Mouse (Mus musculus) embryonic facial prominence, embryonic 12.5 days (tissue): ENCODE data around the gene Nsmce1. TPM values are rescaled to one million over a fixed set of nuclear protein-coding genes. Genes with fewer than 3 reads are reported as not detected.

Experiments used
- ATAC-seq: fragments of 200-750 bp; cut with Nextera tagmentation; 2 replicates; pipeline ENCODE4 v1.8.0; 2017; ENCODE audit not compliant: insufficient number of reproducible peaks, insufficient read depth, low FRiP score, low TSS enrichment
- H3K27ac ChIP-seq: fragments of 300-500 bp; sonication (generic); 2 replicates; pipeline ENCODE4 v1.5.1; 2016; ENCODE audit warnings: mild to moderate bottlenecking
- H3K27me3 ChIP-seq: fragments of 300-500 bp; sonication (generic); 2 replicates; pipeline ENCODE4 v1.6.1; 2016; ENCODE audit warnings: mild to moderate bottlenecking, moderate library complexity
- H3K36me3 ChIP-seq: fragments of 300-500 bp; sonication (generic); 2 replicates; pipeline ENCODE4 v1.6.1; 2016; ENCODE audit warnings: mild to moderate bottlenecking
- H3K4me1 ChIP-seq: fragments of 300-500 bp; sonication (generic); 2 replicates; pipeline ENCODE4 v1.6.1; 2016
- H3K4me2 ChIP-seq: fragments of 300-500 bp; sonication (generic); replicated peaks from 2 replicates; pipeline ENCODE4 v1.6.1; 2016; ENCODE audit warnings: mild to moderate bottlenecking, moderate library complexity
- H3K4me3 ChIP-seq: fragments of 300-500 bp; sonication (generic); 2 replicates; pipeline ENCODE4 v1.5.1; 2016; ENCODE audit warnings: mild to moderate bottlenecking
- H3K9ac ChIP-seq: fragments of 300-500 bp; sonication (generic); 2 replicates; pipeline ENCODE4 v1.6.1; 2016; ENCODE audit warnings: mild to moderate bottlenecking, moderate library complexity
- H3K9me3 ChIP-seq: fragments of 300-500 bp; sonication (generic); 2 replicates; pipeline ENCODE4 v1.6.1; 2016; ENCODE audit warnings: mild to moderate bottlenecking, moderate library complexity
- WGBS: fragments of 180-500 bp; shearing (Covaris S2); methylation state at CpG from one replicate; pipeline ENCODE4 v1.1.7; 2016; 5-methylcytosine and 5-hydroxymethylcytosine counted together
- polyA plus RNA-seq: library from polyadenylated mRNA; unstranded; fragments of >200 nt; fragmentation: Nextera tagmentation; extraction: Ambion mirVana; gene quantifications from 2 replicates; pipeline ENCODE4 v1.2.1, GENCODE M21; 2016

Gene Nsmce1
- polyA plus RNA-seq, 1 experiment from 2014 or later, result 121 TPM

DNA sequence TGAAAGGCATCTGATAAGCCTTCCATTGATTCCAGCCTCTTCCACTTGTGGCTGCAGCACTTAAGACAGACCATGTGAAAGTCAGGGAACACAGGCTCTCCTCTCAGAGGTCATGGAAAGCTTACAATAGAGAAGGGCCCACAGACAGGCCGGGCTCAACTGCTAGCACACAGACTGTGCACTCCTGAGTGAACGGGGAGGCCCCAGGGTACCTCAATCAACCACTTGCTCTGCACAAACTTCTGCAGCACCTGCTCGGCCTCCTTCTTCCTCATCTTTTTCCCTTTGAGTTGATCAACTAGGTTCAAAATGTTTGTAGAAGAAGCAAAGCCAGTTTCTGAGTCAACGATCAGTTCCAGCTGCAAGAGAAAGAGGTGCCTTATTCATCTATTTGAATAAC lies 20.5 kb downstream of the Nsmce1 start:
- peaks cover 45% of the 10 kb centered on the region for H3K36me3 ChIP-seq
- no peak overlapping the region for H3K4me2 ChIP-seq
- H3K27ac ChIP-seq, result no peak overlapping the region
- 90% methylated on average over 4 of the region's 4 CpGs for WGBS
- no peak overlapping the region for H3K4me3 ChIP-seq
- ATAC-seq, result no peak
- no peak overlapping the region for H3K9ac ChIP-seq
- H3K9me3 ChIP-seq, result no peaks in the 10 kb centered on the region
- H3K4me1 ChIP-seq, result peaks cover 25% of the 10 kb centered on the region
- no peaks in the 10 kb centered on the region for H3K27me3 ChIP-seq

DNA sequence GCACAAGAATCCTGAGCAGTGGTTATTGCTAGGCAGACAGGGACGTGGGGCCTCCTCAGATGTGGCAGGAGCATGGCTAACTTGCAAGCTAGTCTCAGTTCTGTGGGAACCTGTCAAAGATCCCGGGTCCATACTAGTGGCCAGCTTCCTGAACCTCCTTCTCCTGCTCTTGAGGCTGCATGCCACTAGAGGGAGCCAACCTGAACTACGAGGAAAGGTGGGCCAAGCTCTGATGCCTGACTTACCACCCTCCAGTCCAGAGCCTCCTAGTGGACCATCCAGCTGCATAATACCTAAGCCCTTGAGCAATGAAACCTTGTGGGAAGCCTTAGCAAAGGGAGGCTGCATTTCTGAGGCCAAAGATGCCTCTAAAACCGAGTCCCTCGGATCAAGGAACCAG lies 21.5 kb downstream of the Nsmce1 start:
- H3K9me3 ChIP-seq, result no peaks in the 10 kb centered on the region
- no peaks in the 10 kb centered on the region for H3K27me3 ChIP-seq
- no peak overlapping the region for H3K9ac ChIP-seq
- no peak for ATAC-seq
- 19% methylated on average over 5 of the region's 5 CpGs for WGBS
- H3K4me1 ChIP-seq, result peaks cover 20% of the 10 kb centered on the region; the same call in 1 of the 2 replicates
- peaks cover 55% of the 10 kb centered on the region for H3K36me3 ChIP-seq
- no peak overlapping the region for H3K4me3 ChIP-seq
- no peak overlapping the region for H3K27ac ChIP-seq
- H3K4me2 ChIP-seq, result no peak overlapping the region

DNA sequence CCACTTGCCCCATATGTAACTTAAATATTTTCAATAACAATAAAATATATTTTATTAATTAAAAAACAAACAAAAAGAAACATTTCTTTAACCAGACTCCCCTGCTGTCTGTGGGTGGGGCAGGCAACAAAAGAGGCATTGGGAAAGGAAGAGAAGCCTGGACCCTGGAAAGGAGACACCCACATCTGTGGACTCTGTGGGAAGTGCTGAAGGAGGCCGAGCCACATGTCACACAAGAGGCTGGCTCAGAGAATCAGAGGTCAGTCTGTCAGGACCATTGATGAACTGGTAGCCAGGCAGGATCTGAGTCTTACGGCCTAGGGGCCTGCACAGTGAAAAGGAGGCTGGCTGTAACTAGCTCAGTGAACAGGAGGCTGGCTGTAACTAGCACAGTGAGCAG lies 29.2 kb downstream of the Nsmce1 start:
- no peak overlapping the region for H3K4me3 ChIP-seq
- no peaks in the 10 kb centered on the region for H3K27me3 ChIP-seq
- H3K27ac ChIP-seq, result no peak overlapping the region
- no peaks in the 10 kb centered on the region for H3K9me3 ChIP-seq
- H3K4me1 ChIP-seq, result peaks cover 7% of the 10 kb centered on the region
- ATAC-seq, result no peak
- WGBS, result 19% methylated on average over 2 of the region's 2 CpGs
- no peak overlapping the region for H3K9ac ChIP-seq
- peaks cover 26% of the 10 kb centered on the region for H3K36me3 ChIP-seq
- no peak overlapping the region for H3K4me2 ChIP-seq

DNA sequence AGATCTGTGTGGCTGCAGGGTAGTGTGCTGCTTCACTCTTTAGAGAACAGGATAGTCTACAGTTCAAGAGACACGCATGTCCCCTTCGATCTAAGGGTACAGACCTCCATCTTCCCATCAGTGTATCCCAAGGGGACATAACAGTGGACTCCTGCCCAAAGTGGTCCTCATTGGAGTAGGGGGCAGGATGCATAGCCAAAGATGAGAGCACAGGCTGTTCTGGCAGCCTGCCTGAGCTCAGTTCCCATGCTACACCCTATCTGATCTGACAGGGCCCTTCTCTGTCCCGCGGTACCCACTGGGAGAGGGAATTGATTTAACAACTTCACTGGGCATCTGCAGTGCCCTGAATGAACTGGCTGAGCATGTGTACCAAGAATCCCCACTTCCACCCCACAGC lies 37.7 kb downstream of the Nsmce1 start:
- H3K36me3 ChIP-seq, result peaks cover 27% of the 10 kb centered on the region
- 96% methylated on average over 4 of the region's 4 CpGs for WGBS
- H3K27ac ChIP-seq, result no peak overlapping the region
- no peaks in the 10 kb centered on the region for H3K9me3 ChIP-seq
- H3K9ac ChIP-seq, result no peak overlapping the region
- no peaks in the 10 kb centered on the region for H3K27me3 ChIP-seq
- ATAC-seq, result no peak
- no peak overlapping the region for H3K4me3 ChIP-seq
- no peaks in the 10 kb centered on the region for H3K4me1 ChIP-seq
- H3K4me2 ChIP-seq, result no peak overlapping the region

DNA sequence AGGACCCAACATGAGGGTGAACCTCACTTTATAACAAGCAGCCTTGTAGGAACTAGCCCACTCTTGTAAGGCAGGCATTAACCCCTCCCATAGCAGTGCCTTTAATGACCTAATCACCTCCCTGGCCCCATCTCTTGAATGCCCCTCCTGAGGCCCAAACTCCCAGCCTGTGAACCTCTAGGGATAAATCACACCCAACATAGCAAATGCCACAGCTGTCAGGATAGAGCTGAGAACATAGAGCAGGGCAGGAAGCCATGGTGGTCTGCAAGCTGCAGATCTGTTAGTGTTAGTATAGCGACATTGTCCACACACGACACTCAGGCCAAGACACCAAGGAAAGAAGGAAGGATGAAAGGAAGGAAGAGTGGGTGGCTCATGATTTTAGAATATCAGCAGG lies 40.3 kb downstream of the Nsmce1 start:
- no peak for ATAC-seq
- H3K27ac ChIP-seq, result no peak overlapping the region
- no peak overlapping the region for H3K9ac ChIP-seq
- H3K36me3 ChIP-seq, result peaks cover 17% of the 10 kb centered on the region
- no peaks in the 10 kb centered on the region for H3K27me3 ChIP-seq
- WGBS, result 91% methylated on average over 2 of the region's 2 CpGs
- H3K4me1 ChIP-seq, result no peaks in the 10 kb centered on the region
- H3K9me3 ChIP-seq, result no peaks in the 10 kb centered on the region
- H3K4me2 ChIP-seq, result no peak overlapping the region
- no peak overlapping the region for H3K4me3 ChIP-seq

DNA sequence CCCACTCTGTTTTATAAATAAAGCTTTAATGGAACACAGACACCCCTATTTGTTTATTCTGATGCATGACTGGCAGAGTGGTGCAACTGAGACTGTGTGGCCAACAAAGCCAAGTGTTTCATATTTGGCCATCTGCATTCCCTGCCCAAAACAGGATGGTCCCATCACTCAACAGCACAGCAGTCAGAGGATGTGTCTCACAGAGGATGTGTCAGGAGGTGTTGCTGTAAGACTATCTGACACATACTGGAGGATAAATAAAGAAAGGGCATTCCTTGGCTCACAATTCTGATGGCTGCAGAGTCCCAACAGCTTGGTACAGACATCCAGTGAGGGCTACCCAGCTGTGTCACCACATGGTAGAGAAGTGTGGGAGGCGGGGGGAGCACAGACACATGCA lies 40.7 kb downstream of the Nsmce1 start:
- H3K9ac ChIP-seq, result no peak overlapping the region
- H3K9me3 ChIP-seq, result no peaks in the 10 kb centered on the region
- 65% methylated on average over 1 of the region's 1 CpGs for WGBS
- no peaks in the 10 kb centered on the region for H3K4me1 ChIP-seq
- no peak overlapping the region for H3K4me2 ChIP-seq
- no peak overlapping the region for H3K4me3 ChIP-seq
- H3K27me3 ChIP-seq, result no peaks in the 10 kb centered on the region
- no peak overlapping the region for H3K27ac ChIP-seq
- peaks cover 13% of the 10 kb centered on the region for H3K36me3 ChIP-seq
- no peak for ATAC-seq

DNA sequence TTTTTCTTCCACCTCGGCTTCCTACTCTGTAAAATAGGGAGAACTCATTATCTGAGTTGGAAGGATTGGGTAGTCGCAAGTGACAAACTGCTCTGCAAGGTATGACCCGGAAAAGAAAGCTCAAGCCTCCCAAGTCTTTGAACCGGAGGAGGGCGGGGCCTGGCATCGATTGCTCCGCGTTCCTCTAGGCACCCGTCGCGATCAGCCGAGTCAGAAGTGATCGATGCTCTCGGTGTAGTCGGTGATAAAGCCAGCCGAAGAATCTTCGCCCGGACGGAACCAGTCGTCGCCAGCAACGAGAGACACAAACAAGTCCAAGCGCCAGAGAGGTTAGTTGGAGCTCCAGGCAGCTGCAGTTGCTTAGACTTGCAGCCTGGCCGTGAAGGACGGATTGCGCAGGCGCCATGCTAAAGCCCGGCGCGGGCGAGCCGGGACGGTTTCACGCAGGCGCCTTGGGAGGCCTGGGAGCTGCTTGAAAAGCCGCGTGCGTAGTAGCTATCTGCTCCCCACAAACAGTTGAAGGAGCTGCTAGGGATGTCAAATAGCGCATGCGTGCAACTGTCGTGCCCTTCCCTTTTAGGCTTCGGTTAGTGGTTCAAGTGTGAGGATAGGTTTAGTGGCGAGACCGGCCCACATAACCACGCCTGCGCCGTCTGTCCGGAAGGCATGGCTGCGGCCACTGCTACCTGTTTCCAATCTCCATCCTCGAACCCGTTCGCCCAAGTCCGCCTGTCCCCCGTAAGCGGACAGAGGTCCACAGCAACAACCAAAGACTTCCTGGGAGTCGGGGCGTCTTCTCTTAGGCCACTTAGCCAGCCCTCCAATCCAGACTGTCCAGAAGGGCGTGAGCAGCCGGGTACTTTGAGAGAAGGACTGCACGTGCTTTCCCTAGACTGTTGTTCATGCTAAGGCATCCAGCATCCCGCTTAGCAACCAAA lies 46.7 kb downstream of the Nsmce1 start, which contains the start of gene Kdm8:
Gene Kdm8, plus strand, starts transcription at position 213 of the 938 bp plus-strand sequence.
- H3K27me3 ChIP-seq, result no peaks in the 10 kb centered on the region
- H3K36me3 ChIP-seq, result no peaks in the 10 kb centered on the region
- peaks cover 10% of the 10 kb centered on the region; the same call in 1 of the 2 replicates for H3K4me1 ChIP-seq
- peak; percentile 93 for ATAC-seq
- H3K4me3 ChIP-seq, result peak within 1 kb of the TSS; percentile 59
- H3K9me3 ChIP-seq, result no peaks in the 10 kb centered on the region
- 4% methylated on average over 61 of the region's 61 CpGs for WGBS
- H3K4me2 ChIP-seq, result peak within 1 kb of the TSS; percentile 55
- peak within 1 kb of the TSS; percentile 67 for H3K9ac ChIP-seq
- H3K27ac ChIP-seq, result peak within 1 kb of the TSS; percentile 97

DNA sequence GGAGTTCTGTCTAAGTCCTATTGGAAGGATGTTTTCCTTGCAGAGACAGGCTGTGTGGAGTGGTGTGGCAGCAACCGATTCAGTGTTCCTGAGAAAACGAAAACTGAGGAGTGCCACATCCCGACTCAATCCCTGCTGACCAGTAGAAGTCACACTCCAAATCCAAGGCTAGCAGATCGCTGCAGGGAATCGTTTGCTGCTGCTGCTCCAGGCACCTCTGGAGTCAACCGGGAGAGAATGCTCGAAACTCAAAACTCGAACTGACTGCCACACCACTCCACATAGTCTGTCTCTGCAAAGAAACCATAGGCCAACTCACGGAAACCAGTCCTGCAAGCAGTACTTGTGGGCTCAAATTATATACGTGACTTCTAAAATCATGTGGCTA lies 47.3 kb downstream of the Nsmce1 start:
- peaks cover 10% of the 10 kb centered on the region; the same call in 1 of the 2 replicates for H3K4me1 ChIP-seq
- no peaks in the 10 kb centered on the region for H3K27me3 ChIP-seq
- no peaks in the 10 kb centered on the region for H3K9me3 ChIP-seq
- 25% methylated on average over 10 of the region's 10 CpGs for WGBS
- peak overlapping the region; percentile 59 for H3K4me3 ChIP-seq
- H3K27ac ChIP-seq, result peak overlapping the region; percentile 97
- no peaks in the 10 kb centered on the region for H3K36me3 ChIP-seq
- H3K4me2 ChIP-seq, result peak overlapping the region; percentile 55
- H3K9ac ChIP-seq, result peak overlapping the region; percentile 67
- ATAC-seq, result 0 out of 2 replicates have a peak, but pooled peaks have one; percentile 0

DNA sequence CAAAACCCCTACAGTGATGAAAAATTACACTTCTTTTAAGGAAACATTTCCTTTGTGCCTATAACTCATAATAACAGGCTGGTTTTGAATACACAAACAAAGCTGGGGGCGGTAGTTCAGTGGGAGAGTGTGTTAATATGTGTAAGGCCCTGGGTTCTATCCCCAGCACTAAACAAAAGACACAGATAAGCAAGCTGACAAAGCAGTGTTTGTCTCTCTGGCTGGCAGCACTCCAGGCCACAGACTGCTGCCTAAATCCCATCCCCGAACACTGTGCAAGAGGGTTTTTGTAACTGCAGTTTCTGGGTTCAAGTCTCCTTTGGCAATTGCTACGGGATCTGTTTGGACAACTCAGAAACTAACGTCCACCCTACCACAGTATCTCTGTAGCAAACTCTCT lies 49.1 kb downstream of the Nsmce1 start:
- no peak overlapping the region for H3K4me3 ChIP-seq
- no peaks in the 10 kb centered on the region for H3K27me3 ChIP-seq
- H3K9me3 ChIP-seq, result no peaks in the 10 kb centered on the region
- H3K27ac ChIP-seq, result no peak overlapping the region
- ATAC-seq, result no peak
- H3K9ac ChIP-seq, result no peak overlapping the region
- 77% methylated on average over 4 of the region's 4 CpGs for WGBS
- no peak overlapping the region for H3K4me2 ChIP-seq
- H3K4me1 ChIP-seq, result peaks cover 10% of the 10 kb centered on the region; the same call in 1 of the 2 replicates
- no peaks in the 10 kb centered on the region for H3K36me3 ChIP-seq

DNA sequence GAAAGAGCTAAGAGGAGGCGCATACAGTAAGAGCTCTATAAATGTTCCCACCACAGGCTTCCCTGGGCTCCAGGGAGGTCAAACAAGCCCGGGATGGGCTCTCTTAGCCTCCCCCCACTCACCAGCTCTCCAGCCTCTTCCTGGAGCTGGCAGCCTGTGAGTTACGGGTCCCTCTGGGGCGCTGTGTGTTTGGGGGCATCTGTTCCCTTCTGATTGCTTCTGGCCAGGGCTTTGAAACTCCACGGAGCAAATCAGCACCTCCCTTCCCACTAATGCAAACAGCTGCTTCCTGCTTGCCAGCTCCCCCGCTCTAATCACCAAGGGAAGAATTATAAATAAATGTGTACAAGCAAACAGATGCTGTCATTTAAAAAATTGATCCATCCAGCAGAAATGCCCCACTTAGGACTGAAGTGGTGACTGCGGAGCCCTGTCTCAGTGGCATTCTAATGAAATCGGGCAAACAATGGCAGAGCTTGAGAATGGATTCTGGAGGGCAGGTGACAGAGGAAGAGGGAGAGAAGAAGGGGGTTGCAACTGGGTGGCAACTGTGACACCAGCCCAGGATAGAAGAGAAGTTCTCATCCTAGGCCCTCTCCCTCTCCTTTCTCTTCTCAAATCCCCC lies 56.6 kb downstream of the Nsmce1 start:
- no peaks in the 10 kb centered on the region for H3K9me3 ChIP-seq
- peak; percentile 41; the same call in 1 of the 2 replicates for ATAC-seq
- H3K27me3 ChIP-seq, result no peaks in the 10 kb centered on the region
- no peak overlapping the region for H3K9ac ChIP-seq
- H3K4me2 ChIP-seq, result no peak overlapping the region
- no peaks in the 10 kb centered on the region for H3K36me3 ChIP-seq
- no peak overlapping the region for H3K27ac ChIP-seq
- 48% methylated on average over 8 of the region's 8 CpGs for WGBS
- H3K4me1 ChIP-seq, result no peaks in the 10 kb centered on the region
- no peak overlapping the region for H3K4me3 ChIP-seq

DNA sequence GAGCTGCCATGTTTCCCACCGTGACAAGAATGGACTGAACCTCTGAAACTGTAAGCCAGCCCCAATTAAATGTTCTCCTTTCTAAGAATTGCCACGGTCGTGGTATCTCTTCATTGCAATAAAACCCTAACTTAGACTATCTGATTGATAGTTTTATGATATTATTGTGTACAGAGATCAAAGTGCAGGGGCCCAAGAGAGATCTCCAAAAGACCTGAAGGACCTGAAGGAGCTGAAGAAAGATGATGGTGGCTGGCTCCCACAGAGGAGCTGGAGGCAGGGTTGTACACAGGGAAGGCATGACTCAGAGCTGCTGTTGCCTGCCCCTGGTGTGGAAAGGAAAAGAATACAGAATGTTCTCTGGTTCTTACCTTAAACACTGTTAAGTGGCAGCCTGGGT lies 57.5 kb downstream of the Nsmce1 start:
- no peak for ATAC-seq
- WGBS, result 90% methylated on average over 3 of the region's 3 CpGs

More for the DNA sequence above, 57.5 kb downstream of the Nsmce1 start:
- Histone ChIP-seq H3K4me1 (no peaks in the 10 kb centered on the region), H3K9me3 (no peaks in the 10 kb centered on the region), H3K4me2 (no peak overlapping the region), H3K9ac (no peak overlapping the region), H3K4me3 (no peak overlapping the region), H3K27ac (no peak overlapping the region), H3K27me3 (no peaks in the 10 kb centered on the region), H3K36me3 (no peaks in the 10 kb centered on the region)
